24 mouse cellular contexts compared by ENCODE assay signal in the genomic region with DNA sequence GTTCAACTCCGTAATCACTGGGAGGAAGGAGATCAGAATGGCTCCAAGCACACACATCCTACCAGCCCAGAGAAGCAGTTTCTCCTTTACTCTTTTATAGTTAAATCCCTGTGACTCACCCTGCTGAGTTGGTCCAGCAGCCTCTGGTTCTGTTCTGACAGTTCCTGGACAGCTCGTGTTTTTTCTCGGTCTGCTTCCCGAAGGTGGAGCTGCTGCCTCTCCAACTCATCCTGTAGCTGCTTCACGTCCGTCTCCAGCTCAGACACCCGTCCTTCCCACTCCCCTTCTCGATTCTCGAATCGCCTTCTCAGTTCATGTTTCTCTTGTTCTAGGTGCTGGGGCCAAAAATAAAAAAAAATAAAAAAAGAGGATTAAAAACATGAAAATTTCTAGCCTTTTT.
"Had no signal": no experiment of that assay in that cellular context is flagged by ENCODE, and none has a peak within 500 bp of the region (broad histone marks: within the 10 kb centered on the region; RNA-seq: fewer than 3 reads in every experiment).

No protein-coding gene starts in this region.

- H3K4me2 ChIP-seq: limb, embryonic 13.5 days; liver, embryonic 12.5 days; liver, embryonic 15.5 days; lung, embryonic 15.5 days; midbrain, embryonic 13.5 days; neural tube, embryonic 13.5 days; stomach, embryonic 15.5 days had no signal

- H3K9me3 ChIP-seq: limb, embryonic 10.5 days; limb, embryonic 13.5 days; liver, embryonic 12.5 days; liver, embryonic 15.5 days; lung, embryonic 15.5 days; megakaryocyte, embryonic 14.5 days; midbrain, embryonic 10.5 days; midbrain, embryonic 13.5 days; neural tube, embryonic 13.5 days; stomach, embryonic 15.5 days had no signal

- H3K9ac ChIP-seq: limb, embryonic 13.5 days; liver, embryonic 12.5 days; liver, embryonic 15.5 days; lung, embryonic 15.5 days; midbrain, embryonic 13.5 days; neural tube, embryonic 13.5 days; stomach, embryonic 15.5 days had no signal

- H3K27ac ChIP-seq: limb, embryonic 10.5 days; limb, embryonic 13.5 days; liver, embryonic 12.5 days; liver, embryonic 15.5 days; lung, embryonic 15.5 days; midbrain, embryonic 10.5 days; midbrain, embryonic 13.5 days; neural tube, embryonic 13.5 days; stomach, embryonic 15.5 days had no signal

- H3K36me3 ChIP-seq: limb, embryonic 10.5 days; limb, embryonic 13.5 days; liver, embryonic 12.5 days; liver, embryonic 15.5 days; lung, embryonic 15.5 days; midbrain, embryonic 10.5 days; stomach, embryonic 15.5 days had no signal

- DNase-seq: kidney, adult 18-20 months; kidney, adult 9 months; kidney, postnatal 14 days; kidney, postnatal 4 days; liver; lung, adult 18-20 months; lung, postnatal 10 days; lung, postnatal 36 days; retina, postnatal 1 day; spleen, adult 18-20 months; thymus, postnatal 25 days had no signal

- H3K4me1 ChIP-seq: limb, embryonic 10.5 days; liver, embryonic 12.5 days; liver, embryonic 15.5 days; lung, embryonic 15.5 days; midbrain, embryonic 10.5 days; stomach, embryonic 15.5 days had no signal

- H3K4me3 ChIP-seq: limb, embryonic 10.5 days; limb, embryonic 13.5 days; liver, embryonic 12.5 days; liver, embryonic 15.5 days; lung, embryonic 15.5 days; megakaryocyte, embryonic 14.5 days; midbrain, embryonic 10.5 days; midbrain, embryonic 13.5 days; myocyte; neural tube, embryonic 13.5 days; stomach, embryonic 15.5 days had no signal

- ATAC-seq: intestine, embryonic 16.5 days; liver, embryonic 12.5 days; midbrain, embryonic 13.5 days; midbrain, embryonic 16.5 days had no signal
